Mouse (Mus musculus) C2C12 (cell line): Measurements from ENCODE around the gene Uckl1.

Experiments
- CEBPB ChIP-seq: IDR thresholded peaks from one replicate; pipeline ENCODE4 v1.6.1; 2011; ENCODE audit warnings: low read depth, mild to moderate bottlenecking, control low read depth, moderate library complexity
- CTCF ChIP-seq: IDR thresholded peaks from one replicate; pipeline ENCODE4 v1.5.1; 2011; ENCODE audit not compliant: control insufficient read depth, insufficient read depth, insufficient read length

GRCm38 (mm10) chr2:181567338-181567737 is 17.4 kb downstream of the Uckl1 start:
- TF ChIP-seq CTCF (no peak), CEBPB (no peak)
